Comparison of ENCODE assay signal across 15 mouse cellular contexts in the genomic region with DNA sequence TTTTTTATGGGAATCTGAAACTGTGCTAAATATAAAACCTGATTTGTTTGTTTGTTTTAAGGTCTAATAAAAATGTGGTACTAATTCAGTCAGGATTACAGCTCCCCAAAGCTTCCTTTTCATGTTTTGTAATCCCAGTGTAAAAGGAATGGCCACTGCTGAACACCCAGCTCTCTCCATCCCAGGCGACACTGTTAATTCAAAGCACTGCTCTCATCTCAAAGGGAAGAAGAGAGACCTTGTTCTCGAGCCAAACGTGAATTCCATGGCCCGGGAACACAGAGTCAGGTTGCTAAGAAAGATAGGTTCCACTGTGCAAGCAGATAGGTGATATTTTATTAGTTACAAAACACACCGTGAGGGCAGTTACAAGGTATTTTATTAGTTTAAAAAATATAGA.
DNase-seq lines count a peak whose midpoint lies in the region; ATAC-seq and TF ChIP-seq lines count a peak whose summit lies in the region.
"Had no signal": no experiment of that assay in that cellular context is flagged by ENCODE, and none has a peak within 500 bp of the region (broad histone marks: within the 10 kb centered on the region; RNA-seq: fewer than 3 reads in every experiment).

No protein-coding gene starts in this region.

- ATAC-seq in forebrain, postnatal 0 days: 0 out of 2 replicates have a peak, but pooled peaks have one; percentile 38
- no peak for ATAC-seq in forebrain, embryonic 11.5 days (replicated peaks; ENCODE audit: low FRiP score)
- no peak for ATAC-seq in hindbrain, postnatal 0 days
- no peak for ATAC-seq in hindbrain, embryonic 16.5 days
- no peak for ATAC-seq in liver, postnatal 0 days
- no peak for ATAC-seq in liver, embryonic 11.5 days (replicated peaks; ENCODE audit: low FRiP score)

- no peaks in the 10 kb centered on the region for H3K4me1 ChIP-seq in forebrain, postnatal 0 days (ENCODE audit: insufficient read depth)
- no peaks in the 10 kb centered on the region for H3K4me1 ChIP-seq in forebrain, embryonic 11.5 days (replicated peaks; ENCODE audit: control insufficient read depth, insufficient read depth, low read length)
- H3K4me1 ChIP-seq in hindbrain, postnatal 0 days (ENCODE audit: insufficient read depth, low read length): peaks cover 5% of the 10 kb centered on the region; the same call in 1 of the 2 replicates
- H3K4me1 ChIP-seq in hindbrain, embryonic 16.5 days (ENCODE audit: control insufficient read depth, insufficient read depth, low read depth, low read length): no peaks in the 10 kb centered on the region
- no peaks in the 10 kb centered on the region; the same call in 1 of the 2 replicates for H3K4me1 ChIP-seq in liver, postnatal 0 days (ENCODE audit: insufficient read depth)
- H3K4me1 ChIP-seq in liver, embryonic 11.5 days (replicated peaks; ENCODE audit: control insufficient read depth, insufficient read depth, low read length): peaks cover 12% of the 10 kb centered on the region; the same call in 1 of the 2 replicates

- no peak overlapping the region for H3K9ac ChIP-seq in forebrain, postnatal 0 days
- no peak overlapping the region for H3K9ac ChIP-seq in forebrain, embryonic 11.5 days (ENCODE audit: low read length)
- H3K9ac ChIP-seq in hindbrain, postnatal 0 days (replicated peaks; ENCODE audit: low read length): no peak overlapping the region
- H3K9ac ChIP-seq in hindbrain, embryonic 16.5 days (ENCODE audit: low read depth, low read length): no peak overlapping the region
- H3K9ac ChIP-seq in liver, postnatal 0 days (replicated peaks): no peak overlapping the region
- no peak overlapping the region for H3K9ac ChIP-seq in liver, embryonic 11.5 days (ENCODE audit: low read depth, low read length)
- H3K9ac ChIP-seq: embryonic facial prominence, embryonic 15.5 days; hindbrain, embryonic 15.5 days; neural tube, embryonic 12.5 days had no signal

- no peak for TF ChIP-seq EP300 in liver, postnatal 0 days (IDR thresholded peaks at IDR 0.05; ENCODE audit: low read depth)

- no peaks in the 10 kb centered on the region for H3K79me2 ChIP-seq in myocyte (ENCODE audit: control insufficient read depth, insufficient read depth)

- H3K9me3 ChIP-seq in forebrain, postnatal 0 days (ENCODE audit: low read length): peaks cover 4% of the 10 kb centered on the region; the same call in 1 of the 2 replicates
- H3K9me3 ChIP-seq in forebrain, embryonic 11.5 days (ENCODE audit: control insufficient read depth, low read length): no peaks in the 10 kb centered on the region; the same call in 1 of the 2 replicates
- no peaks in the 10 kb centered on the region for H3K9me3 ChIP-seq in hindbrain, postnatal 0 days (ENCODE audit: low read length)
- H3K9me3 ChIP-seq in hindbrain, embryonic 16.5 days (ENCODE audit: control insufficient read depth, low read length): no peaks in the 10 kb centered on the region
- H3K9me3 ChIP-seq in liver, postnatal 0 days (ENCODE audit: low read length): no peaks in the 10 kb centered on the region
- H3K9me3 ChIP-seq in liver, embryonic 11.5 days (ENCODE audit: control insufficient read depth, low read length): peaks cover 5% of the 10 kb centered on the region; the same call in 1 of the 2 replicates
- H3K9me3 ChIP-seq: embryonic facial prominence, embryonic 15.5 days; hindbrain, embryonic 15.5 days had no signal

- WGBS in forebrain, postnatal 0 days: 22% methylated on average over 5 of the region's 5 CpGs
- WGBS in forebrain, embryonic 11.5 days: 48% methylated on average over 5 of the region's 5 CpGs
- 40% methylated on average over 5 of the region's 5 CpGs for WGBS in hindbrain, postnatal 0 days
- 42% methylated on average over 5 of the region's 5 CpGs for WGBS in hindbrain, embryonic 16.5 days
- 69% methylated on average over 5 of the region's 5 CpGs for WGBS in liver, postnatal 0 days (ENCODE audit: insufficient replicate concordance)
- WGBS in liver, embryonic 11.5 days: 78% methylated on average over 5 of the region's 5 CpGs

- H3ac ChIP-seq in myocyte (ENCODE audit: control insufficient read depth, insufficient read length): no peak overlapping the region

- no peak overlapping the region for H3K4me2 ChIP-seq in forebrain, postnatal 0 days (ENCODE audit: low read depth)
- H3K4me2 ChIP-seq in forebrain, embryonic 11.5 days (ENCODE audit: low read depth, low read length, severe bottlenecking): no peak overlapping the region
- no peak overlapping the region for H3K4me2 ChIP-seq in hindbrain, postnatal 0 days (ENCODE audit: low read depth, low read length)
- no peak overlapping the region for H3K4me2 ChIP-seq in hindbrain, embryonic 16.5 days (ENCODE audit: low read length)
- H3K4me2 ChIP-seq in liver, postnatal 0 days (ENCODE audit: low read depth, low read length): no peak overlapping the region
- no peak overlapping the region for H3K4me2 ChIP-seq in liver, embryonic 11.5 days
- peak overlapping the region; percentile 46 for H3K4me2 ChIP-seq in myocyte (ENCODE audit: low read depth)
- H3K4me2 ChIP-seq: embryonic facial prominence, embryonic 15.5 days; hindbrain, embryonic 15.5 days; neural tube, embryonic 12.5 days had no signal

- DNase-seq in forebrain, postnatal 0 days: peak; percentile 4
- DNase-seq in forebrain, embryonic 11.5 days (ENCODE audit: low spot score): no peak
- peak; percentile 20 for DNase-seq in hindbrain, postnatal 0 days (ENCODE audit: low spot score)
- DNase-seq in liver, postnatal 0 days: no peak
- DNase-seq in liver, embryonic 11.5 days (ENCODE audit: low spot score): no peak
- DNase-seq in layer of hippocampus, postnatal 36 days: no peak
- DNase-seq: cerebellum, adult 18-20 months; cerebellum, postnatal 25 days; thymus, postnatal 14 days had no signal

- no peak for TF ChIP-seq CTCF in forebrain, postnatal 0 days (IDR thresholded peaks at IDR 0.05; ENCODE audit: low read depth)
- no peak for TF ChIP-seq CTCF in hindbrain, postnatal 0 days (IDR thresholded peaks at IDR 0.05; ENCODE audit: low read depth)
- TF ChIP-seq CTCF in liver, postnatal 0 days (IDR thresholded peaks at IDR 0.05; ENCODE audit: low read depth): no peak

- TF ChIP-seq POLR2A in myocyte (IDR thresholded peaks at IDR 0.05; ENCODE audit: insufficient read length, low read depth): no peak

- H3K27ac ChIP-seq in forebrain, postnatal 0 days (ENCODE audit: low read depth, low read length): no peak overlapping the region
- no peak overlapping the region for H3K27ac ChIP-seq in forebrain, embryonic 11.5 days (ENCODE audit: low read depth, low read length)
- no peak overlapping the region; the same call in 1 of the 2 replicates for H3K27ac ChIP-seq in hindbrain, postnatal 0 days
- no peak overlapping the region for H3K27ac ChIP-seq in hindbrain, embryonic 16.5 days (ENCODE audit: low read depth, low read length)
- peak overlapping the region; percentile 81 for H3K27ac ChIP-seq in liver, postnatal 0 days (ENCODE audit: low read depth)
- no peak overlapping the region for H3K27ac ChIP-seq in liver, embryonic 11.5 days (ENCODE audit: low read depth, low read length)
- H3K27ac ChIP-seq: hindbrain, embryonic 15.5 days; neural tube, embryonic 12.5 days had no signal

- H3K4me3 ChIP-seq in forebrain, postnatal 0 days (ENCODE audit: low read depth, low read length): no peak overlapping the region
- no peak overlapping the region for H3K4me3 ChIP-seq in forebrain, embryonic 11.5 days (ENCODE audit: low read depth, low read length)
- no peak overlapping the region for H3K4me3 ChIP-seq in hindbrain, postnatal 0 days (ENCODE audit: low read length)
- no peak overlapping the region for H3K4me3 ChIP-seq in hindbrain, embryonic 16.5 days (ENCODE audit: low read length)
- H3K4me3 ChIP-seq in liver, postnatal 0 days (ENCODE audit: low read depth, low read length): no peak overlapping the region
- no peak overlapping the region for H3K4me3 ChIP-seq in liver, embryonic 11.5 days (ENCODE audit: low read depth, low read length)
- H3K4me3 ChIP-seq in myocyte: no peak overlapping the region
- H3K4me3 ChIP-seq: embryonic facial prominence, embryonic 15.5 days; hindbrain, embryonic 15.5 days; neural tube, embryonic 12.5 days had no signal

- H3K27me3 ChIP-seq in forebrain, postnatal 0 days (ENCODE audit: insufficient read depth, low read length): no peaks in the 10 kb centered on the region
- no peaks in the 10 kb centered on the region for H3K27me3 ChIP-seq in forebrain, embryonic 11.5 days (ENCODE audit: control insufficient read depth, insufficient read depth, low read length)
- H3K27me3 ChIP-seq in hindbrain, postnatal 0 days (ENCODE audit: insufficient read depth, low read length): no peaks in the 10 kb centered on the region
- no peaks in the 10 kb centered on the region for H3K27me3 ChIP-seq in hindbrain, embryonic 16.5 days (replicated peaks; ENCODE audit: control insufficient read depth, insufficient read depth, low read length)
- H3K27me3 ChIP-seq in liver, postnatal 0 days (ENCODE audit: insufficient read depth, low read length): no peaks in the 10 kb centered on the region
- no peaks in the 10 kb centered on the region for H3K27me3 ChIP-seq in liver, embryonic 11.5 days (replicated peaks; ENCODE audit: control insufficient read depth, insufficient read depth, low read length)
- no peaks in the 10 kb centered on the region for H3K27me3 ChIP-seq in myocyte (ENCODE audit: control insufficient read depth, insufficient read depth, insufficient read length)
- H3K27me3 ChIP-seq: embryonic facial prominence, embryonic 15.5 days; hindbrain, embryonic 15.5 days; neural tube, embryonic 12.5 days; Patski had no signal

- H3K36me3 ChIP-seq in forebrain, postnatal 0 days (ENCODE audit: insufficient read depth): no peaks in the 10 kb centered on the region
- no peaks in the 10 kb centered on the region for H3K36me3 ChIP-seq in forebrain, embryonic 11.5 days (ENCODE audit: control insufficient read depth, insufficient read depth, low read length)
- H3K36me3 ChIP-seq in hindbrain, postnatal 0 days (ENCODE audit: insufficient read depth, low read length): no peaks in the 10 kb centered on the region
- H3K36me3 ChIP-seq in hindbrain, embryonic 16.5 days (ENCODE audit: control insufficient read depth, insufficient read depth, low read length): no peaks in the 10 kb centered on the region
- H3K36me3 ChIP-seq in liver, postnatal 0 days (replicated peaks; ENCODE audit: insufficient read depth, low read length): no peaks in the 10 kb centered on the region
- no peaks in the 10 kb centered on the region for H3K36me3 ChIP-seq in liver, embryonic 11.5 days (ENCODE audit: control insufficient read depth, insufficient read depth, low read length)
- peaks cover 4% of the 10 kb centered on the region for H3K36me3 ChIP-seq in myocyte (ENCODE audit: control insufficient read depth, insufficient read depth)
- H3K36me3 ChIP-seq: embryonic facial prominence, embryonic 15.5 days; hindbrain, embryonic 15.5 days; neural tube, embryonic 12.5 days had no signal

TF ChIP-seq in myocyte, 11 proteins besides CTCF, POLR2A, EP300 and RAD21 (continues in another document):
- no peak for TF ChIP-seq CEBPB (IDR thresholded peaks at IDR 0.05; ENCODE audit: insufficient read depth, poor library complexity, severe bottlenecking)
- TF ChIP-seq USF1 (IDR thresholded peaks at IDR 0.05; ENCODE audit: low read depth): no peak
- TF ChIP-seq MYOG (IDR thresholded peaks at IDR 0.05; ENCODE audit: control insufficient read depth in 1 of 3, insufficient read depth in 1 of 3, insufficient read length in 2 of 3, low read depth in 2 of 3): no peak
- no peak for TF ChIP-seq SRF (IDR thresholded peaks at IDR 0.05; ENCODE audit: control insufficient read depth, insufficient read length, low read depth)

Comparison
In these comparisons a context has a peak if more than half of its experiments do, and no peak if none do; other contexts are left out.
1. DNase-seq: peak in forebrain, postnatal 0 days (single experiment) and hindbrain, postnatal 0 days (single experiment); none in forebrain, embryonic 11.5 days (single experiment), liver, postnatal 0 days (single experiment), liver, embryonic 11.5 days (single experiment) and layer of hippocampus, postnatal 36 days (0 of 2).